10 mouse cellular contexts compared by ENCODE assay signal in the genomic region with DNA sequence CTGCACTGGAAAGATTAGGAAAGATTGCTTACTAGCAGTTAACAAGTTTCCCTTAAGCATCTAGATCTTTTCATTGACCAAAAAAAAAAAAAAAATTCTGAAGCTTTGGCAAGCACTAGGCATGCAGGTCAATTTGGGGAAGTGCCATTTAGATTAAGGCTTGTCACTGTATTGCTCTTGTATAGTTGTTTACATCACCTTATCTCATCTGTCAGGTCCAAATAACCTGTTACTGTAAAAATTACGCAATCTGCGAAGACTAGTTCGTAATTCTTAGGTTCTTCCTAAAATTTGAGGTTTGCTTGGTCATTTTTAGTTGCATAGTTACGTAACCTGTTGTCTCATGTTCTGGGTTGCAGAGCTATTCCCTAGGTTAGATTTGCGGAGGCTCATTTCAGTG. TPM values are rescaled to one million over a fixed set of nuclear protein-coding genes. Genes with fewer than 3 reads are reported as not detected.
DNase-seq lines count a peak whose midpoint lies in the region; ATAC-seq and TF ChIP-seq lines count a peak whose summit lies in the region.
"Had no signal": no experiment of that assay in that cellular context is flagged by ENCODE, and none has a peak within 500 bp of the region (broad histone marks: within the 10 kb centered on the region; RNA-seq: fewer than 3 reads in every experiment).

No protein-coding gene starts in this region.

- TF ChIP-seq POLR2A in lung, adult 2 months (IDR thresholded peaks at IDR 0.05; ENCODE audit: borderline replicate concordance, extremely low read depth, low read depth, low read length): no peak

- no peak overlapping the region for H3K27ac ChIP-seq in lung, embryonic 14.5 days (ENCODE audit: low read depth)
- no peak overlapping the region for H3K27ac ChIP-seq in hindbrain, embryonic 15.5 days (replicated peaks)
- no peak overlapping the region for H3K27ac ChIP-seq in midbrain, embryonic 15.5 days

- no peak for TF ChIP-seq CTCF in lung, embryonic 14.5 days (IDR thresholded peaks at IDR 0.05; ENCODE audit: low read depth)
- TF ChIP-seq CTCF in lung, adult 2 months (IDR thresholded peaks at IDR 0.05; ENCODE audit: insufficient read depth, low read length): no peak

- no peaks in the 10 kb centered on the region for H3K27me3 ChIP-seq in lung, embryonic 14.5 days (ENCODE audit: insufficient read depth, low read length)
- H3K27me3 ChIP-seq in hindbrain, embryonic 15.5 days: no peaks in the 10 kb centered on the region
- H3K27me3 ChIP-seq in midbrain, embryonic 15.5 days (replicated peaks): no peaks in the 10 kb centered on the region

- H3K9me3 ChIP-seq in lung, embryonic 14.5 days (ENCODE audit: low read depth, low read length): no peaks in the 10 kb centered on the region
- H3K9me3 ChIP-seq in hindbrain, embryonic 15.5 days: no peaks in the 10 kb centered on the region
- H3K9me3 ChIP-seq in midbrain, embryonic 15.5 days: no peaks in the 10 kb centered on the region

- no peak for ATAC-seq in lung, embryonic 14.5 days (ENCODE audit: insufficient read depth)
- peak; percentile 30 for ATAC-seq in common myeloid progenitor, adult 5-6 weeks (replicated peaks; ENCODE audit: low read depth, poor library complexity, severe bottlenecking)
- ATAC-seq in hindbrain, embryonic 15.5 days (ENCODE audit: low FRiP score, low read depth): no peak
- ATAC-seq in midbrain, embryonic 15.5 days (replicated peaks): no peak

- peaks cover 25% of the 10 kb centered on the region for H3K36me3 ChIP-seq in lung, embryonic 14.5 days (ENCODE audit: insufficient read depth)
- peaks cover 16% of the 10 kb centered on the region for H3K36me3 ChIP-seq in hindbrain, embryonic 15.5 days
- peaks cover 4% of the 10 kb centered on the region; the same call in 1 of the 2 replicates for H3K36me3 ChIP-seq in midbrain, embryonic 15.5 days (replicated peaks)

- WGBS in lung, embryonic 14.5 days: 74% methylated on average over 5 of the region's 5 CpGs
- 72% methylated on average over 5 of the region's 5 CpGs for WGBS in lung, adult 2 months
- 96% methylated on average over 5 of the region's 5 CpGs for WGBS in hindbrain, embryonic 15.5 days
- 94% methylated on average over 5 of the region's 5 CpGs for WGBS in midbrain, embryonic 15.5 days

- peak overlapping the region; percentile 59 for H3K4me2 ChIP-seq in lung, embryonic 14.5 days
- H3K4me2 ChIP-seq in hindbrain, embryonic 15.5 days: peak overlapping the region; percentile 64
- peak overlapping the region; percentile 50; the same call in 1 of the 2 replicates for H3K4me2 ChIP-seq in midbrain, embryonic 15.5 days

- H3K4me3 ChIP-seq in lung, embryonic 14.5 days (ENCODE audit: low read depth, low read length): peak overlapping the region; percentile 59; the same call in 1 of the 2 replicates
- H3K4me3 ChIP-seq in lung, adult 2 months (replicated peaks; ENCODE audit: extremely low read depth, low read depth, low read length): no peak overlapping the region
- no peak overlapping the region for H3K4me3 ChIP-seq in hindbrain, embryonic 15.5 days
- H3K4me3 ChIP-seq in midbrain, embryonic 15.5 days: 0 out of 2 replicates have a peak overlapping the region, but pooled peaks have one; percentile 1

- no peak for DNase-seq in lung, embryonic 14.5 days
- no peak for DNase-seq in lung, adult 2 months
- DNase-seq in cerebellum, adult 9-11 months: no peak
- no peak for DNase-seq in left cerebral cortex, adult 11 months (ENCODE audit: low spot score)
- no peak for DNase-seq in cerebellum, postnatal 4 days (ENCODE audit: low spot score in 2 of 2)
- DNase-seq: cerebellum, adult 11 months; right cerebral cortex, postnatal 4 days had no signal

- H3K9ac ChIP-seq in lung, embryonic 14.5 days: no peak overlapping the region
- H3K9ac ChIP-seq in hindbrain, embryonic 15.5 days: no peak overlapping the region
- no peak overlapping the region for H3K9ac ChIP-seq in midbrain, embryonic 15.5 days

- peaks cover 7% of the 10 kb centered on the region; the same call in 1 of the 2 replicates for H3K4me1 ChIP-seq in lung, embryonic 14.5 days (ENCODE audit: insufficient read depth)
- H3K4me1 ChIP-seq in lung, adult 2 months (ENCODE audit: control insufficient read depth, insufficient read depth, low read length): peaks cover 3% of the 10 kb centered on the region
- peaks cover 29% of the 10 kb centered on the region for H3K4me1 ChIP-seq in hindbrain, embryonic 15.5 days (replicated peaks)
- H3K4me1 ChIP-seq in midbrain, embryonic 15.5 days: peaks cover 28% of the 10 kb centered on the region

RNA-seq across cellular contexts. Expression of a gene that starts 2.1 kb away (rescaled TPM):
- polyA plus RNA-seq in lung, embryonic 14.5 days (2014; fragmentation: Nextera tagmentation; extraction: Ambion mirVana): 61.5 and 61.7 TPM in 2 replicates
- polyA plus RNA-seq in lung, adult 2 months (2012; rRNA removed): 2.1 and 3.3 TPM in 2 replicates
- 37.3 and 44.4 TPM in 2 replicates for total RNA-seq in common myeloid progenitor, adult 5-6 weeks (2017)
- 46.9 and 53.4 TPM in 2 replicates for polyA plus RNA-seq in hindbrain, embryonic 15.5 days (2015; fragmentation: Nextera tagmentation; extraction: Ambion mirVana)
- polyA plus RNA-seq in midbrain, embryonic 15.5 days (2015; fragmentation: Nextera tagmentation; extraction: Ambion mirVana): 50.5 and 50.9 TPM in 2 replicates

RNA-seq across cellular contexts. Expression of a gene that starts 46.2 kb away (rescaled TPM):
- polyA plus RNA-seq in lung, embryonic 14.5 days (2014; fragmentation: Nextera tagmentation; extraction: Ambion mirVana): 16.0 and 17.1 TPM in 2 replicates
- 3.2 and 7.1 TPM in 2 replicates for polyA plus RNA-seq in lung, adult 2 months (2012; rRNA removed)
- 14.0 and 22.7 TPM in 2 replicates for total RNA-seq in common myeloid progenitor, adult 5-6 weeks (2017)
- 8.9 and 9.2 TPM in 2 replicates for polyA plus RNA-seq in hindbrain, embryonic 15.5 days (2015; fragmentation: Nextera tagmentation; extraction: Ambion mirVana)
- polyA plus RNA-seq in midbrain, embryonic 15.5 days (2015; fragmentation: Nextera tagmentation; extraction: Ambion mirVana): 9.5 and 9.7 TPM in 2 replicates

Comparison
In these comparisons a context has a peak if more than half of its experiments do, and no peak if none do; other contexts are left out.
1. H3K4me3 ChIP-seq: peak in lung, embryonic 14.5 days (single experiment) and midbrain, embryonic 15.5 days (single experiment); none in lung, adult 2 months (single experiment) and hindbrain, embryonic 15.5 days (single experiment).
2. RNA of a gene that starts 2.1 kb away (polyA plus RNA-seq): 61.5 to 61.7 TPM in lung, embryonic 14.5 days, 50.5 to 50.9 TPM in midbrain, embryonic 15.5 days and 46.9 to 53.4 TPM in hindbrain, embryonic 15.5 days; 2.1 to 3.3 TPM in lung, adult 2 months; every median in the first group is over 10 times any median in the second.
3. Peak in every context shown above with its lines, with median percentiles within 50 percentile points of each other: H3K4me2 ChIP-seq.